Mouse (Mus musculus): ENCODE results near the gene Iqcn. TPM values are rescaled to one million over a fixed set of nuclear protein-coding genes. Genes with fewer than 3 reads are reported as not detected.

The Iqcn gene
- polyA plus RNA-seq (2015; fragmentation: Nextera tagmentation; extraction: Ambion mirVana), result not detected in 2 replicates

GRCm38 (mm10) chr8:70703287-70703686 is at the start of gene Iqcn:
Iqcn (plus strand) TSS chr8:70703457.
- peaks cover 22% of the 10 kb centered on the region for H3K4me1 ChIP-seq
- no peak within 1 kb of the TSS for H3K9ac ChIP-seq
- H3K4me2 ChIP-seq (replicated peaks), result peak within 1 kb of the TSS; percentile 75
- H3K4me3 ChIP-seq, result no peak within 1 kb of the TSS
- H3K27me3 ChIP-seq, result no peaks in the 10 kb centered on the region
- peaks cover 15% of the 10 kb centered on the region; the same call in 1 of the 2 replicates for H3K36me3 ChIP-seq
- H3K27ac ChIP-seq, result no peak within 1 kb of the TSS
- no peak for ATAC-seq (ENCODE audit: low FRiP score, low read depth)
- 88% methylated on average over 3 of the region's 3 CpGs for WGBS
- no peaks in the 10 kb centered on the region for H3K9me3 ChIP-seq

- no peak overlapping the region for H3K9ac ChIP-seq
- no peaks in the 10 kb centered on the region for H3K9me3 ChIP-seq
- WGBS, result 71% methylated on average over 1 of the region's 1 CpGs
- no peak overlapping the region for H3K4me3 ChIP-seq
- no peak for ATAC-seq (ENCODE audit: low FRiP score, low read depth)
- peaks cover 28% of the 10 kb centered on the region for H3K4me1 ChIP-seq
- H3K27ac ChIP-seq, result no peak overlapping the region
- H3K4me2 ChIP-seq (replicated peaks), result no peak overlapping the region
- H3K27me3 ChIP-seq, result no peaks in the 10 kb centered on the region
- peaks cover 77% of the 10 kb centered on the region for H3K36me3 ChIP-seq
Measured at GRCm38 (mm10) chr8:70654121-70654520, 49.1 kb upstream of the Iqcn start.

GRCm38 (mm10) chr8:70655469-70655868 is 47.8 kb upstream of the Iqcn start:
- H3K27ac ChIP-seq, result no peak overlapping the region
- ATAC-seq (ENCODE audit: low FRiP score, low read depth), result no peak
- 40% methylated on average over 2 of the region's 2 CpGs for WGBS

GRCm38 (mm10) chr8:70656193-70656790 is 47.0 kb upstream of the Iqcn start:
- no peak overlapping the region for H3K27ac ChIP-seq

More at GRCm38 (mm10) chr8:70655469-70655868, 47.8 kb upstream of the Iqcn start:
- Histone ChIP-seq H3K36me3 (peaks cover 66% of the 10 kb centered on the region), H3K27me3 (no peaks in the 10 kb centered on the region), H3K9ac (no peak overlapping the region; the same call in 1 of the 2 replicates), H3K4me2 (replicated peaks) (no peak overlapping the region), H3K9me3 (no peaks in the 10 kb centered on the region), H3K4me1 (peaks cover 27% of the 10 kb centered on the region), H3K4me3 (no peak overlapping the region)

GRCm38 (mm10) chr8:70657214-70657613 is 46.0 kb upstream of the Iqcn start:
- Histone ChIP-seq H3K27me3 (no peaks in the 10 kb centered on the region), H3K27ac (no peak overlapping the region), H3K9ac (no peak overlapping the region), H3K36me3 (peaks cover 48% of the 10 kb centered on the region), H3K9me3 (no peaks in the 10 kb centered on the region), H3K4me1 (peaks cover 28% of the 10 kb centered on the region), H3K4me3 (no peak overlapping the region), H3K4me2 (replicated peaks) (peak overlapping the region; percentile 90; the same call in 1 of the 2 replicates)
- ATAC-seq (ENCODE audit: low FRiP score, low read depth), result no peak
- 92% methylated on average over 3 of the region's 3 CpGs for WGBS

More at GRCm38 (mm10) chr8:70656193-70656790, 47.0 kb upstream of the Iqcn start:
- H3K36me3 ChIP-seq, result peaks cover 57% of the 10 kb centered on the region
- no peak for ATAC-seq (ENCODE audit: low FRiP score, low read depth)
- H3K4me3 ChIP-seq, result no peak overlapping the region
- H3K9ac ChIP-seq, result peak overlapping the region; percentile 31; the same call in 1 of the 2 replicates
- no peaks in the 10 kb centered on the region for H3K27me3 ChIP-seq
- H3K4me1 ChIP-seq, result peaks cover 28% of the 10 kb centered on the region
- H3K9me3 ChIP-seq, result no peaks in the 10 kb centered on the region
- WGBS, result 68% methylated on average over 13 of the region's 13 CpGs
- H3K4me2 ChIP-seq (replicated peaks), result no peak overlapping the region

DNA sequence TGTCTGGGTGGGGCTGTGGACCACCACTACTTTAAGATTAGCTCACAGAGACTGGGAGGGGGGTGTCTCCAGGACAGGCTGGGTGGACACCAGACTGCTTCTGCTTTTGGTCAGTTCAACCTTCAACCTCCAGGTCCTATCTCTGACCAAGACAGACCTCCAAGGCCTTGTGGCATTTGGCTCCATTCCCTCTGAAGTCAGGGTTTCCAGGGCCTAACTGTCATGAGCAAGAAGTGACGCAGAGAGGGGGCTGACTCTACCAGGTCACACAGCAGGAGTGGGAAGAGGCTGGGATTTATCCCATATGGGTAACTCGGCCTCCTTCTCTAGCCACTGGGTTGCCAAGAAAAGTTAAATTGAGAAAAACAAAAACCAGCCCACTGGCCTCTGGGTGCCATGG is 45.5 kb upstream of the Iqcn start:
- Histone ChIP-seq H3K4me3 (peak overlapping the region; percentile 82; the same call in 1 of the 2 replicates), H3K27ac (no peak overlapping the region), H3K4me1 (peaks cover 28% of the 10 kb centered on the region), H3K27me3 (no peaks in the 10 kb centered on the region), H3K4me2 (replicated peaks) (peak overlapping the region; percentile 90; the same call in 1 of the 2 replicates), H3K9ac (peak overlapping the region; percentile 35; the same call in 1 of the 2 replicates), H3K36me3 (peaks cover 43% of the 10 kb centered on the region), H3K9me3 (no peaks in the 10 kb centered on the region)
- WGBS, result 94% methylated on average over 2 of the region's 2 CpGs
- ATAC-seq (ENCODE audit: low FRiP score, low read depth), result no peak

DNA sequence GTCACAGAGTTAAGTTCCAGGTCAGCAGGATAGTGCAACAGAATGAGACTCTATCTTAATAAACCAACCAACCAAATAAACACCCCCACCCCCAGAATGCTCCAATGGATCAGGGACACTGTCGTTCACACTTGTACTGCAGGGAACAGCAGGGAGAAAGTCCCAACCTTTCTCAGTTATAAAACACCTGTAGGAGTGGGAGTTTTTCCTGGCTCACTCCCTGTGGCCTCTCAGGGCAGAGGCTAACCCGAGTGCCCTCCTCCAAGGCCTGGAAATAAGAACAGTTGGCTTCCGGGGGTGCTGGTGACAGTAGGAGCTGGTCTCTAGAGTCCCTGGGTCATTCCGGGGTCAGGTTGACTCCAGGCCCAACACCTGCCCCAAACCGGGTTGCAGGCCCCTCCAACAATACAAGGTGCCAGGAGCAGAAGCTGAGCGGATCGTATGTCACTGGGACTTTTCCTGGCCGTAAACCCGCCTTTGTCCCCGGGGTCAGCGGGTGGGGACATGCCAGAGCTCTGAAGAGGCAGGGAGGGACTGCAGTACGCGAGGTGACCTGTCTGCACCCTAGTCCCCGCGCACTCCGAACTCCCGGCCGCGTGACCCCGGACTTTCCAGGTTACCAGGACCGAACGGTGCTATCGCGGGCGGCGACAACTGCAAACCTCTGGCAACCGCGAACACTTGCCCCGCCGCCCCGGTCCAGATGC is 44.2 kb upstream of the Iqcn start:
- Histone ChIP-seq H3K9me3 (no peaks in the 10 kb centered on the region), H3K27me3 (no peaks in the 10 kb centered on the region), H3K9ac (peak overlapping the region; percentile 84), H3K36me3 (peaks cover 36% of the 10 kb centered on the region), H3K4me3 (peak overlapping the region; percentile 82), H3K4me1 (peaks cover 28% of the 10 kb centered on the region), H3K27ac (peak overlapping the region; percentile 61), H3K4me2 (replicated peaks) (peak overlapping the region; percentile 90)
- ATAC-seq (ENCODE audit: low FRiP score, low read depth), result peak; percentile 46; the same call in 1 of the 2 replicates
- under 1% methylated on average over 31 of the region's 31 CpGs for WGBS

DNA sequence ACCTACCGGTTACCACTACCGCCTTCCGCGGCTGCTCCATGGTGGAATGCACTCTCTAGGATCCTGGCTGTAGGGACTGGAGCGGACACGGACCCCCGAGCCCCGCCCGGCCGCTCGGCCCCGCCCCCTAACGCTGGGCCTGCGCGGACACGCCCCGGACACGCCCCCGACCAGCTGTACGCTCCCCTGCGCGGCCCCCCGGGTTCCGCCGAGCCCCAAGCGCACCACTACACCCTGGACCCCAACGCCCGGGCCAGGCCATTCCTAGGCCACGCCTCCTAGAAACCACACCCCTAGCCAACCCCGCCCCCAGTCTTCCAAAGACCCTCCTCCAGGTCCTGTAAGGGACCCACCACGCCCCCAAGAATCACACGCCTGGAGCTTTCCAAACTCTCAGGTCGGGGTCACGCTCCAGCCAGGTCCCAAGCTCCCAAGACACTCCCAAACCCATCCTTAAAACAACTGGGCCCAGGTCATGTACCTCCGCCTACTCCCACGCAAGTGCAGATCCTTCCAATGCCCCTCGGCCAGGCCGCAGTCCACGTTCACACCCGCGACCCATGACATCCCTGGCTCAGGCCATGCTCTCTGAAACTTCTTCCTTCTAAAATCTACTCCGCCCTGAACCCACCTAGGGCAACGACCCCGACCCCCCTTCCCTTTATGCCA is 43.5 kb upstream of the Iqcn start:
- WGBS, result under 1% methylated on average over 42 of the region's 44 CpGs
- peak overlapping the region; percentile 67 for H3K27ac ChIP-seq
- peak overlapping the region; percentile 90 for H3K4me2 ChIP-seq (replicated peaks)
- peaks cover 28% of the 10 kb centered on the region for H3K4me1 ChIP-seq
- no peaks in the 10 kb centered on the region for H3K9me3 ChIP-seq
- peak overlapping the region; percentile 82 for H3K4me3 ChIP-seq
- peak; percentile 96 for ATAC-seq (ENCODE audit: low FRiP score, low read depth)
- no peaks in the 10 kb centered on the region for H3K27me3 ChIP-seq
- H3K9ac ChIP-seq, result peak overlapping the region; percentile 84
- H3K36me3 ChIP-seq, result peaks cover 29% of the 10 kb centered on the region

GRCm38 (mm10) chr8:70660273-70660725 is 43.0 kb upstream of the Iqcn start, which contains the start of gene Pgpep1:
Pgpep1 (minus strand) TSS chr8:70660388.
- H3K9ac ChIP-seq, result peak within 1 kb of the TSS; percentile 84
- peak within 1 kb of the TSS; percentile 82 for H3K4me3 ChIP-seq
- no peaks in the 10 kb centered on the region for H3K27me3 ChIP-seq
- H3K4me2 ChIP-seq (replicated peaks), result peak within 1 kb of the TSS; percentile 90
- H3K27ac ChIP-seq, result peak within 1 kb of the TSS; percentile 67
- WGBS, result 3% methylated on average over 14 of the region's 14 CpGs
- H3K4me1 ChIP-seq, result peaks cover 28% of the 10 kb centered on the region
- H3K9me3 ChIP-seq, result no peaks in the 10 kb centered on the region
- ATAC-seq (ENCODE audit: low FRiP score, low read depth), result peak; percentile 58
- peaks cover 23% of the 10 kb centered on the region for H3K36me3 ChIP-seq

- H3K4me3 ChIP-seq, result no peak overlapping the region
- WGBS, result 71% methylated on average over 4 of the region's 4 CpGs
Measured at GRCm38 (mm10) chr8:70663691-70664090, 39.6 kb upstream of the Iqcn start.

GRCm38 (mm10) chr8:70664631-70665030 is 38.6 kb upstream of the Iqcn start:
- H3K4me3 ChIP-seq, result no peak overlapping the region
- H3K4me2 ChIP-seq (replicated peaks), result no peak overlapping the region
- H3K36me3 ChIP-seq, result no peaks in the 10 kb centered on the region
- ATAC-seq (ENCODE audit: low FRiP score, low read depth), result no peak
- H3K27ac ChIP-seq, result no peak overlapping the region
- H3K27me3 ChIP-seq, result no peaks in the 10 kb centered on the region
- 0 out of 2 replicates have a peak, but pooled peaks cover 8% of the 10 kb centered on the region for H3K4me1 ChIP-seq
- H3K9ac ChIP-seq, result no peak overlapping the region
- no peaks in the 10 kb centered on the region for H3K9me3 ChIP-seq
- 65% methylated on average over 3 of the region's 3 CpGs for WGBS

More at GRCm38 (mm10) chr8:70663691-70664090, 39.6 kb upstream of the Iqcn start:
- H3K4me1 ChIP-seq, result peaks cover 12% of the 10 kb centered on the region
- H3K9me3 ChIP-seq, result no peaks in the 10 kb centered on the region
- H3K4me2 ChIP-seq (replicated peaks), result no peak overlapping the region
- no peak overlapping the region for H3K27ac ChIP-seq
- no peaks in the 10 kb centered on the region for H3K27me3 ChIP-seq
- no peaks in the 10 kb centered on the region for H3K36me3 ChIP-seq
- ATAC-seq (ENCODE audit: low FRiP score, low read depth), result no peak
- H3K9ac ChIP-seq, result no peak overlapping the region

DNA sequence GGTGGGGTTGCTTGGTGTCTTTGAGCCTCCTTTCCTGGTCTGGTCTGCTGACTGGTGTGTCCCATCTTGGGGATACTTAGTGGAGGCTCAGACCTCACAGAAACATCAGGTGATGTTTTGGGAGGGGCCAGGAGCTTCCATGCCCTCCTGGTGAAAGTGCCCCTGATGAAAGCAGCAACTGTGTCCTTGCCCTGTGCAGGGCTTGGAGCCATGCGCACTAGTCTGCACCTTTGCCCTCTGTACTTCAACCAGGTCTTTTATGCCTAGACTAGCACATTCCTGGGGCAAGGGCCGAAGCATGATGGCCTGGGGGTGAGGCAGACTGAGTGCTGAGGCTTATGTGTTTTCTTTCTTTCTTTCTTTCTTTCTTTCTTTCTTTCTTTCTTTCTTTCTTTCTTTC is 37.7 kb upstream of the Iqcn start:
- Histone ChIP-seq H3K9me3 (no peaks in the 10 kb centered on the region), H3K9ac (no peak overlapping the region), H3K4me2 (replicated peaks) (no peak overlapping the region), H3K36me3 (no peaks in the 10 kb centered on the region), H3K4me1 (0 out of 2 replicates have a peak, but pooled peaks cover under 1% of the 10 kb centered on the region), H3K4me3 (no peak overlapping the region), H3K27ac (no peak overlapping the region), H3K27me3 (no peaks in the 10 kb centered on the region)
- ATAC-seq (ENCODE audit: low FRiP score, low read depth), result no peak
- WGBS, result 76% methylated on average over 2 of the region's 2 CpGs
